Mouse (Mus musculus) small intestine, adult 2 months (tissue): ENCODE data around the gene Mknk1. TPM values are rescaled to one million over a fixed set of nuclear protein-coding genes. Genes with fewer than 3 reads are reported as not detected.

ENCODE experiments used
- H3K27ac ChIP-seq: fragments of 200-500 bp; 2 replicates; pipeline ENCODE4 v1.5.1; 2012; ENCODE audit warnings: low read depth, low read length, control low read depth, inconsistent platforms; ENCODE audit not compliant: insufficient read depth
- H3K27me3 ChIP-seq: fragments of 200-500 bp; 2 replicates; pipeline ENCODE4 v1.6.1; 2012; ENCODE audit warnings: mild to moderate bottlenecking, moderate library complexity, low read length, inconsistent platforms; ENCODE audit not compliant: control insufficient read depth, insufficient read depth
- H3K36me3 ChIP-seq: fragments of 200-500 bp; 2 replicates; pipeline ENCODE4 v1.6.1; 2012; ENCODE audit warnings: mild to moderate bottlenecking, low read length, control low read depth, inconsistent platforms; ENCODE audit not compliant: control insufficient read depth, insufficient read depth
- H3K4me1 ChIP-seq: fragments of 200-500 bp; 2 replicates; pipeline ENCODE4 v1.6.1; 2012; ENCODE audit warnings: low read length, inconsistent platforms, mixed read lengths; ENCODE audit not compliant: control insufficient read depth, insufficient read depth, insufficient read length
- H3K4me3 ChIP-seq: fragments of 200-500 bp; 2 replicates; pipeline ENCODE4 v1.5.1; 2012; ENCODE audit warnings: low read depth, mild to moderate bottlenecking, control low read depth, inconsistent platforms, low read length, moderate library complexity
- CTCF ChIP-seq: fragments of 200-500 bp; IDR thresholded peaks from 2 replicates; pipeline ENCODE4 v1.5.1; 2012; ENCODE audit warnings: low read depth, mild to moderate bottlenecking, control low read depth, inconsistent platforms, low read length, moderate library complexity, mixed read lengths; ENCODE audit not compliant: insufficient replicate concordance, insufficient read length; ENCODE audit errors: extremely low read depth
- POLR2A ChIP-seq: fragments of 200-500 bp; IDR thresholded peaks from 2 replicates; pipeline ENCODE4 v1.6.1; 2012; ENCODE audit warnings: low read depth, mild to moderate bottlenecking, control low read depth, inconsistent platforms, low read length, moderate library complexity
- WGBS: fragments of 180-500 bp; shearing (Covaris S2); methylation state at CpG from one replicate; pipeline ENCODE4 v1.1.7; 2018; 5-methylcytosine and 5-hydroxymethylcytosine counted together
- polyA plus RNA-seq: library from polyadenylated mRNA; depleted of rRNA; stranded (reverse); fragments of >200 nt; gene quantifications from 2 replicates; pipeline ENCODE4 v1.2.3, GENCODE M21; 2012

Gene Mknk1
- polyA plus RNA-seq, 1 experiment, result 25.3 TPM

DNA sequence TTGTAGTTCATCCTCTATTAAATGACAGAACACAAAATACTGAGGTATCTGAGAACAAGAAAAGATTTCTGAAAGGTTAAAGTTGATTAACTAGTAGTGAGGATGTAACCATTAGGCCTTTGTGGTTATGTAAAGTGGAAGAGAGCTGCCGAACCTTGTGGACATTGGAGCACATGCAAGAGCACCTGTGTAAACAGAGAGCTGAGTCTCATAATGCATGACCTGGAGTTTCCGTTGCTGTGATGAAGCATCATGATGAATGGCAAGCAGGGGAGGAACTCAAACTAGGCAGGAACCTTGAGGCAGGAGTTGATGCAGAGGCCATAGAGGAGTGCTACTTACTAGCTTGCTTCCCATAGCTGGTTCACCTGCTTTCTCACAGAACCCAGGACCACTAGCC is 11.6 kb downstream of the Mknk1 start:
- no peaks in the 10 kb centered on the region for H3K27me3 ChIP-seq
- TF ChIP-seq CTCF (no peak), POLR2A (no peak)
- 26% methylated on average over 2 of the region's 2 CpGs for WGBS
- H3K27ac ChIP-seq, result no peak overlapping the region
- H3K36me3 ChIP-seq, result peaks cover 26% of the 10 kb centered on the region
- H3K4me3 ChIP-seq, result no peak overlapping the region
- H3K4me1 ChIP-seq, result peaks cover 3% of the 10 kb centered on the region; the same call in 1 of the 2 replicates

DNA sequence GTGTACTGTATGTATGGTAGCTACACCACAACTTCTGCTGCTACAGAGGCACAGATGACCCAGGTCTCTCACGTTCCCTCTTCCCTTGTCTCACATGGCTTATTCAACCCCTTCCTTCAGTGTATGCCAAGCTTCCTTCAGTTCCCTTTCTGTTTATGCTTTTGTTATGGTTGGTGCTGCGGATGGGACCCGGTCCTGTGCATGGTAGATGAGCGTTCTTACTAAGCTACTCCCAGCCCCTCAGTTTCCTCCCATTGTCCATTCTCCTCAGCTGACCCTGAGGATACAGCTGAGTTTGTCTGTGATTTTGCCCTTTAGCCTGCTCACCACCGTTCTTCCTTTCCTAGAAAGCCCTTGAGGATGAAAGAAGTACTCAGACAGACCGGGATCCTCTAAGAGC is 12.6 kb downstream of the Mknk1 start:
- 94% methylated on average over 6 of the region's 6 CpGs for WGBS
- Histone ChIP-seq H3K27me3 (no peaks in the 10 kb centered on the region), H3K36me3 (peaks cover 26% of the 10 kb centered on the region), H3K27ac (no peak overlapping the region), H3K4me3 (no peak overlapping the region), H3K4me1 (peaks cover 3% of the 10 kb centered on the region; the same call in 1 of the 2 replicates)
- TF ChIP-seq CTCF (no peak), POLR2A (no peak)

DNA sequence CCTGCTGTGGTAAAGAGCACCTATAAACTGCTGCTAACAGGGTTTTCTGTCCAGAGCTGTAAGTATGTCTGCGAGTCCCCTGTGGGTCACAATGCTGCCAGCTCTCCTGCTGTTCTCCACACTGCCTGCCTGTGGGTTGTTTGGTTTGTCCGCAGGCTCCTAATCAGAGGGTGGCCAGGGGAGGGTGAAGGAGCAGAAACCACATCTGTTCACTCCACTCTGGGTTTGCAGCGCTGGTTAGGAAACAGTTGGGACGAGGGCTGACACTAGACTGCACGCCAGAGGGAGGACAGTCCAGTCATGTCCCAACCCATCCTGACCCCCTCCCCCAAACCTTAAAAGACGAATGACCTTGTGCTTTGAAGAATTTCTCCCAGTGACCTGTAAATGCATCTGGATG is 16.1 kb downstream of the Mknk1 start:
- Histone ChIP-seq H3K27me3 (no peaks in the 10 kb centered on the region), H3K27ac (no peak overlapping the region), H3K4me1 (no peaks in the 10 kb centered on the region; the same call in 1 of the 2 replicates), H3K36me3 (peaks cover 37% of the 10 kb centered on the region), H3K4me3 (no peak overlapping the region)
- TF ChIP-seq CTCF, result no peak
- TF ChIP-seq POLR2A, result no peak
- 84% methylated on average over 6 of the region's 6 CpGs for WGBS

DNA sequence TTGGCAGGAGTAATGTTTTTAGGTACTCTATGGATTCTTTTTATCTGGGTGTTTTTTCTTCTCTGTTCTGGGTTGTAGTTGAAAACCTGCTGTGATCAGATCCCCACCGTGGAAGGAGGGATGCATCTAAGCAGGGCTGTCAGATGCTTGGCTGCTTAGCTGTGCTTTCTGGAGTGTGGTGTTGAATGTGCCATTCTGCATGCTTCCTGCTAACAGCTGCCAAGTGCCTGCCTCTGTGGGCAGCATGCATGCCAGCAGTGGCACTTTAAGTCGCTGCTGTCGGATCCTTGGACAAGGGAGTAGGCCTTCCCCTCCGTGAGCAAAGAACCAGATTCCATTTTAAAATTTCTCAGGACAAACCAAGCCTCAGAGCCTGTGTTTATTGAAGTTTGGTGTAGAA is 16.6 kb downstream of the Mknk1 start:
- H3K36me3 ChIP-seq, result peaks cover 40% of the 10 kb centered on the region

DNA sequence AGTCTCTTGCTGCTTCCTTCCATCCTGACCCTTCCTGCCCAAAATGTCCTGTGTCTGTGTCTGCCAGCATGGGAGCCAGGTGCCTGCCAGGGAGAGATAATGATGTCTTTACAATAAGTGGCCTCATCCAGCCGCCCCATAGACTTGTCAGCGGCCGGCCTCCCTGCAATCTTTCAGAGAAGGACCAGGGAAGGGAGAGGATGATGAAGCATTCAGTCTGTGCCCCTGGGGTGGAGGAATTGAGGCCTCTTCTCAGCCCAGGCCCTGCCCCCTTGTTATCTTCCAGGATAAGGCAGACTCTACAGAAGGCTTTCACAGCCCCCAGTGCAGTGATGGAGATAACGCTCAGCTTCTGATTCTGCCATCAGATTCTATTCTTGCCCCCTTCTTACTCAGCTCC is 17.3 kb downstream of the Mknk1 start:
- Histone ChIP-seq H3K4me3 (no peak overlapping the region), H3K36me3 (peaks cover 39% of the 10 kb centered on the region)
- 93% methylated on average over 4 of the region's 4 CpGs for WGBS

More for the DNA sequence above, 16.6 kb downstream of the Mknk1 start:
- WGBS, result 74% methylated on average over 4 of the region's 4 CpGs
- TF ChIP-seq CTCF, result no peak
- no peak for TF ChIP-seq POLR2A
- Histone ChIP-seq H3K27me3 (no peaks in the 10 kb centered on the region), H3K27ac (no peak overlapping the region), H3K4me3 (no peak overlapping the region), H3K4me1 (no peaks in the 10 kb centered on the region)

DNA sequence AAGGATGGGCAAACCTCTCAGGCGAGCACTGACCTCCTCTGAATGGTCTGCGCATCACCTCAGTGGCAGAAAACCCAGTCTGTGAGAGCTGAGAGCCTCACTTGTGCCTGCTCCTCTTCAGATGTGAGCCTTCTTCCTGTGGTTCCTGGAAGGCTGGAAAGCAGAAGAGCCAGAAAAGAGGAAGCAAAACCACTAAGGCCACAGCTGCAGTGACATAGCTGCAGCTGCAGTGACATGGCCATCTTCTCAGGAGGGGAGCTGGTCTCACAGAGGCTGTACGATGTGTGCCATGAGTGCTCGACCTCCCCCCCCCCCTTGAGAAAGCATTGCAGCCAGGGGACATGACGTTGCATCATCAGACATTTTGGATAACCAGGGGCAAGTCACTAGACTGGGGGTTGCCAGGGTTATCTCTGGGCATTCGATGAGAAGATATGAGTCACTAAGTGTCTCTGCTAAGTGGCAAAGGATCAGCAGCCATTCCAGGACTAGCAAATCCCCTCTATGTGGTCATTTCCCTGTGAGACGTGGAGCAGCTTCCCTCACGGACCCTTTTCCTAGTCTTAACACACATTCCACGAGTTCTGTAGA is 18.4 kb downstream of the Mknk1 start:
- Histone ChIP-seq H3K4me1 (no peaks in the 10 kb centered on the region), H3K4me3 (no peak overlapping the region), H3K27me3 (no peaks in the 10 kb centered on the region), H3K27ac (no peak overlapping the region), H3K36me3 (peaks cover 45% of the 10 kb centered on the region)
- TF ChIP-seq POLR2A (no peak), CTCF (no peak)
- 79% methylated on average over 9 of the region's 9 CpGs for WGBS

More for the DNA sequence above, 17.3 kb downstream of the Mknk1 start:
- Histone ChIP-seq H3K27ac (no peak overlapping the region), H3K27me3 (no peaks in the 10 kb centered on the region), H3K4me1 (no peaks in the 10 kb centered on the region)
- no peak for TF ChIP-seq CTCF

DNA sequence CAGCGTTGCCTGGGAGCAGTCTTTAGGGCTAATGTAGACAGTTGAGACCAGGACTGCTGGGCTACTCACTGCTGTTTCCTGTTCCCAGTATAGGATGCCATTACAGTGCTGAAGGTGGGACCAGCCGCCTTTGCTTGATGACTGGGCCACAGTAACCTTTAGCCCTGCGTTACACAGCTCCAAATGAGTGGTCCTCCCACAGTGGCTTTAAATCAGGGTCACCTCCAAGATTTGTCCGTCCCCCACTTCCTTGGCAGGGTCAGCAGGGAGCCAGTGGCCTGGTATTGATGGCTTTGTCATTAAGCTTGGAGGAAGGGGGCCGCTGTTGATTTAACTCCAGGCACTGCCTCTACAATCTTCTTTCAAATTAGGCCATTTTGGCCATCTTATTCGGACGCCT is 24.4 kb downstream of the Mknk1 start:
- no peaks in the 10 kb centered on the region for H3K27me3 ChIP-seq
- H3K36me3 ChIP-seq, result peaks cover 57% of the 10 kb centered on the region
- 90% methylated on average over 7 of the region's 7 CpGs for WGBS
- H3K4me3 ChIP-seq, result no peak overlapping the region
- TF ChIP-seq CTCF (no peak), POLR2A (no peak)
- no peak overlapping the region for H3K27ac ChIP-seq
- no peaks in the 10 kb centered on the region for H3K4me1 ChIP-seq

DNA sequence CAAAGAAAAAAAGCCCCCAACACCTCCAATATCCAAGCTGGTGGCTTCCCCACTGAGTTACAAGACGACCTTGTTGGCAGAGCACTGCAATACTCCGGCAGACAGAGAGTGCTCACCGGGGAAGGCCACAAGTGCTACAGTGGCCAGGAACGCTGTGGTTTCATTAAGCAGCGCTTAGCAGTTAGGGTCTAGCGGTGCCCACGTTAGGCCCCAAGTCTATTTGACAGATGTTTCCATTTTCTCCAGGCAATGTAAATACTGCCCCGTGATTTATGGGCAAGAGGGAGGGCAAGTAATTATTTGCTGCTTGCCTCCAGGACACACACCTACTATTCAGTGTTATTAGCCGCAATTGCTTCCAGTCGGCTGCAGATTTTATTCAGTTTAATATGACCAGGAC is 24.9 kb downstream of the Mknk1 start:
- Histone ChIP-seq H3K27ac (no peak overlapping the region), H3K4me1 (no peaks in the 10 kb centered on the region), H3K36me3 (peaks cover 62% of the 10 kb centered on the region), H3K27me3 (no peaks in the 10 kb centered on the region), H3K4me3 (no peak overlapping the region)
- WGBS, result 66% methylated on average over 10 of the region's 10 CpGs
- TF ChIP-seq POLR2A (no peak), CTCF (no peak)
